Mouse (Mus musculus) embryo, embryonic 11.5 days (tissue): ENCODE data around the gene Lrrk1.
A peak's percentile ranks its signal among the peaks of the same experiment; 100 is the strongest.

Experiments used
- DNase-seq: peaks from one replicate; pipeline ENCODE4 v3.0.0-alpha.2; 2012; ENCODE audit warnings: low read depth, low spot score

Gene Lrrk1

GRCm38 (mm10) chr7:66303922-66304660 lies 84.1 kb downstream of the Lrrk1 start:
- no peak for DNase-seq

GRCm38 (mm10) chr7:66301486-66301885 lies 86.7 kb downstream of the Lrrk1 start:
- no peak for DNase-seq

- DNase-seq = peak; percentile 81
These were observed 87.5 kb downstream of the Lrrk1 start for GRCm38 (mm10) chr7:66300680-66301079.

GRCm38 (mm10) chr7:66297656-66298021 lies 90.5 kb downstream of the Lrrk1 start:
- no peak for DNase-seq

- DNase-seq = no peak
These were observed 91.1 kb downstream of the Lrrk1 start for GRCm38 (mm10) chr7:66296921-66297655.

- DNase-seq = peak; percentile 45
These were observed 95.4 kb downstream of the Lrrk1 start for GRCm38 (mm10) chr7:66292552-66293376.

- no peak for DNase-seq
These were observed 96.1 kb downstream of the Lrrk1 start for GRCm38 (mm10) chr7:66292010-66292409.

- DNase-seq = no peak
These were observed 105.1 kb downstream of the Lrrk1 start for GRCm38 (mm10) chr7:66282984-66283612.

- no peak for DNase-seq
These were observed 105.9 kb downstream of the Lrrk1 start for GRCm38 (mm10) chr7:66282265-66282664.

- no peak for DNase-seq
These were observed 110.1 kb downstream of the Lrrk1 start for GRCm38 (mm10) chr7:66278001-66278400.

GRCm38 (mm10) chr7:66273494-66273893 lies 114.7 kb downstream of the Lrrk1 start:
- no peak for DNase-seq

GRCm38 (mm10) chr7:66271226-66271625 lies 116.9 kb downstream of the Lrrk1 start:
- no peak for DNase-seq

- no peak for DNase-seq
These were observed 121.0 kb downstream of the Lrrk1 start for GRCm38 (mm10) chr7:66266942-66267850.

- no peak for DNase-seq
These were observed 124.7 kb downstream of the Lrrk1 start for GRCm38 (mm10) chr7:66263421-66263820.

GRCm38 (mm10) chr7:66262570-66263156 lies 125.5 kb downstream of the Lrrk1 start:
- no peak for DNase-seq

- DNase-seq = no peak
These were observed 127.3 kb downstream of the Lrrk1 start for GRCm38 (mm10) chr7:66260763-66261390.

- DNase-seq = no peak
These were observed 127.9 kb downstream of the Lrrk1 start for GRCm38 (mm10) chr7:66260295-66260694.

- no peak for DNase-seq
These were observed 128.5 kb downstream of the Lrrk1 start for GRCm38 (mm10) chr7:66259436-66260206.

GRCm38 (mm10) chr7:66258997-66259396 lies 129.2 kb downstream of the Lrrk1 start:
- DNase-seq = no peak
